Mouse (Mus musculus): Measurements from ENCODE around the gene Cd300lb. TPM values are rescaled to one million over a fixed set of nuclear protein-coding genes. Genes with fewer than 3 reads are reported as not detected.

Gene Cd300lb
- total and polyA plus RNA-seq, 3 experiments: not detected

- Histone ChIP-seq H3K27me3 (replicated peaks) (peaks cover 2% of the 10 kb centered on the region), H3K4me2 (ENCODE audit: insufficient read depth, low read depth, poor library complexity, severe bottlenecking) (no peak overlapping the region), H3K27ac (ENCODE audit: insufficient read depth, low read depth) (no peak overlapping the region), H3K9ac (ENCODE audit: insufficient read depth, low read depth) (no peak overlapping the region), H3K79me2 (replicated peaks; ENCODE audit: control insufficient read depth, extremely low read depth, insufficient read depth, poor library complexity, severe bottlenecking) (no peaks in the 10 kb centered on the region), H3K36me3 (replicated peaks in 1 of 2; ENCODE audit: control insufficient read depth in 1 of 2, insufficient read depth in 1 of 2, low read length in 1 of 2) (no peaks in the 10 kb centered on the region), H3K4me1 (ENCODE audit: control insufficient read depth in 1 of 2, insufficient read depth in 2 of 2) (peaks cover 0 to 5% of the 10 kb centered on the region in 2 experiments; a peak in 1 of 4 replicates), H3K4me3 (replicated peaks in 1 of 3; ENCODE audit: low read depth in 2 of 3, low read length in 2 of 3, poor library complexity in 1 of 3) (no peak overlapping the region), H3K9me3 (replicated peaks; ENCODE audit: low read length) (peaks cover 26% of the 10 kb centered on the region)
- in situ Hi-C loops (cut with MboI; ENCODE audit: low pct_ligation_motif_present, low pct_unique_long_range_greater_than_20kb, low sequenced_read_pairs): no loop called here
- dilution Hi-C loops (cut with MboI; ENCODE audit: extremely low pct_ligation_motif_present, extremely low pct_unique_long_range_greater_than_20kb, low sequenced_read_pairs): no loop called here
- TF ChIP-seq CTCF (conservative IDR thresholded peaks at IDR 0.05 in 1 of 2, IDR thresholded peaks at IDR 0.05 in 1 of 2; ENCODE audit: low read depth in 2 of 2, low read length in 2 of 2) (no peak), BHLHE40 (IDR thresholded peaks at IDR 0.05; ENCODE audit: low read depth, low read length) (no peak), CHD2 (IDR thresholded peaks at IDR 0.05; ENCODE audit: low read length) (no peak), JUND (conservative IDR thresholded peaks at IDR 0.05; ENCODE audit: low read depth, low read length) (no peak), RCOR1 (conservative IDR thresholded peaks at IDR 0.05; ENCODE audit: low read depth, low read length) (no peak), UBTF (IDR thresholded peaks at IDR 0.05; ENCODE audit: low read depth, low read length) (no peak), MYC (IDR thresholded peaks at IDR 0.05; ENCODE audit: low read depth, low read length) (no peak), USF2 (conservative IDR thresholded peaks at IDR 0.05; ENCODE audit: low read depth, low read length) (no peak), MAX (IDR thresholded peaks at IDR 0.05; ENCODE audit: low read length) (no peak), JUN (IDR thresholded peaks at IDR 0.05; ENCODE audit: insufficient read depth, low read depth, low read length) (no peak), EP300 (IDR thresholded peaks at IDR 0.05; ENCODE audit: low read length) (no peak), HCFC1 (IDR thresholded peaks at IDR 0.05; ENCODE audit: low read depth, low read length) (no peak), ZKSCAN1 (IDR thresholded peaks at IDR 0.05; ENCODE audit: borderline replicate concordance, low read depth, low read length) (no peak), MAFK (IDR thresholded peaks at IDR 0.05; ENCODE audit: insufficient replicate concordance, low read length) (no peak), NELFE (IDR thresholded peaks at IDR 0.05; ENCODE audit: low read depth, low read length) (no peak), SMC3 (IDR thresholded peaks at IDR 0.05; ENCODE audit: low read depth, low read length) (no peak), MAZ (IDR thresholded peaks at IDR 0.05; ENCODE audit: low read depth, low read length) (no peak), USF1 (IDR thresholded peaks at IDR 0.05; ENCODE audit: low read depth, low read length) (no peak), CHD1 (IDR thresholded peaks at IDR 0.05; ENCODE audit: low read depth, low read length) (no peak), MEF2A (IDR thresholded peaks at IDR 0.05; ENCODE audit: borderline replicate concordance, low read depth, low read length) (no peak)
- DNase-seq (ENCODE audit: extremely low read depth): no peak
Observed at GRCm38 (mm10) chr11:114972726-114973125, 38.5 kb upstream of the Cd300lb start.

GRCm38 (mm10) chr11:114968752-114969207 lies 34.6 kb upstream of the Cd300lb start, which contains the start of gene Cd300c:
Gene Cd300c, minus strand, starts transcription at chr11:114969157.
- Histone ChIP-seq H3K27ac (ENCODE audit: insufficient read depth, low read depth) (no peak within 1 kb of the TSS), H3K79me2 (replicated peaks; ENCODE audit: control insufficient read depth, extremely low read depth, insufficient read depth, poor library complexity, severe bottlenecking) (no peaks in the 10 kb centered on the region), H3K4me1 (ENCODE audit: control insufficient read depth in 1 of 2, insufficient read depth in 2 of 2) (peaks cover 8 to 13% of the 10 kb centered on the region in 2 experiments), H3K9ac (ENCODE audit: insufficient read depth, low read depth) (no peak within 1 kb of the TSS), H3K9me3 (replicated peaks; ENCODE audit: low read length) (peaks cover 21% of the 10 kb centered on the region), H3K4me2 (ENCODE audit: insufficient read depth, low read depth, poor library complexity, severe bottlenecking) (no peak within 1 kb of the TSS), H3K27me3 (replicated peaks) (peaks cover 2% of the 10 kb centered on the region), H3K4me3 (replicated peaks in 1 of 3; ENCODE audit: low read depth in 2 of 3, low read length in 2 of 3, poor library complexity in 1 of 3) (no peak within 1 kb of the TSS), H3K36me3 (replicated peaks in 1 of 2; ENCODE audit: control insufficient read depth in 1 of 2, insufficient read depth in 1 of 2, low read length in 1 of 2) (no peaks in the 10 kb centered on the region)
- dilution Hi-C loops (cut with MboI; ENCODE audit: extremely low pct_ligation_motif_present, extremely low pct_unique_long_range_greater_than_20kb, low sequenced_read_pairs): no loop called here
- in situ Hi-C loops (cut with MboI; ENCODE audit: low pct_ligation_motif_present, low pct_unique_long_range_greater_than_20kb, low sequenced_read_pairs): no loop called here
- DNase-seq (ENCODE audit: extremely low read depth): no peak
- TF ChIP-seq CTCF (conservative IDR thresholded peaks at IDR 0.05 in 1 of 2, IDR thresholded peaks at IDR 0.05 in 1 of 2; ENCODE audit: low read depth in 2 of 2, low read length in 2 of 2): no peak
- no peak for TF ChIP-seq USF2 (conservative IDR thresholded peaks at IDR 0.05; ENCODE audit: low read depth, low read length)
- no peak for TF ChIP-seq UBTF (IDR thresholded peaks at IDR 0.05; ENCODE audit: low read depth, low read length)

All from CH12.LX (cell line).